In genomic region chr17:63498717-63499635, GRCm38 (mm10) we compare ENCODE assay signal across 8 mouse cellular contexts. TPM values are rescaled to one million over a fixed set of nuclear protein-coding genes. Genes with fewer than 3 reads are reported as not detected.
DNase-seq lines count a peak whose midpoint lies in the region; ATAC-seq and TF ChIP-seq lines count a peak whose summit lies in the region.

No protein-coding gene starts in this region.

- no peaks in the 10 kb centered on the region for H3K36me3 ChIP-seq in E14TG2a.4 (ENCODE audit: insufficient read depth, low read length)
- H3K36me3 ChIP-seq in forebrain, embryonic 10.5 days (replicated peaks): peaks cover 14% of the 10 kb centered on the region; the same call in 1 of the 2 replicates

- ATAC-seq in megakaryocyte, adult 5-6 weeks (ENCODE audit: poor library complexity, severe bottlenecking): peak; percentile 48
- no peak for ATAC-seq in erythroid progenitor cell, adult 5-6 weeks (replicated peaks; ENCODE audit: low FRiP score, poor library complexity, severe bottlenecking)

- peak; percentile 59 to 76 for DNase-seq in adrenal gland, postnatal 36 days
- peak; percentile 62 for DNase-seq in forebrain, embryonic 10.5 days (ENCODE audit: extremely low spot score, low spot score)
- DNase-seq in heart, postnatal 14 days: peak; percentile 65 to 68
- peak; percentile 35 to 50 for DNase-seq in layer of hippocampus, postnatal 14 days (ENCODE audit: low spot score in 2 of 2)
- peak; percentile 48 for DNase-seq in right cerebral cortex, postnatal 25 days

- H3K4me3 ChIP-seq in E14TG2a.4 (replicated peaks; ENCODE audit: low read length): peak overlapping the region; percentile 91
- H3K4me3 ChIP-seq in forebrain, embryonic 10.5 days: peak overlapping the region; percentile 87

- H3K4me1 ChIP-seq in E14TG2a.4 (replicated peaks; ENCODE audit: low read depth, low read length): peaks cover 47% of the 10 kb centered on the region
- H3K4me1 ChIP-seq in forebrain, embryonic 10.5 days: peaks cover 37% of the 10 kb centered on the region

- peak overlapping the region; percentile 96 for H3K27ac ChIP-seq in forebrain, embryonic 10.5 days

- H3K9me3 ChIP-seq in E14TG2a.4 (ENCODE audit: low read length): no peaks in the 10 kb centered on the region
- no peaks in the 10 kb centered on the region for H3K9me3 ChIP-seq in forebrain, embryonic 10.5 days

- H3K27me3 ChIP-seq in E14TG2a.4 (ENCODE audit: insufficient read depth, low read length): no peaks in the 10 kb centered on the region
- no peaks in the 10 kb centered on the region for H3K27me3 ChIP-seq in forebrain, embryonic 10.5 days (ENCODE audit: poor library complexity, severe bottlenecking)

- intact Hi-C loops in heart, postnatal 14 days (cut with DNase I): loop anchor here (5.0 kb wide), 1 partner anchor 52 kb away; no protein-coding TSS in a partner anchor

- WGBS in forebrain, embryonic 10.5 days: under 1% methylated on average over 84 of the region's 90 CpGs

- TF ChIP-seq CTCF in E14TG2a.4 (conservative IDR thresholded peaks at IDR 0.05; ENCODE audit: low read length): no peak

RNA-seq across cellular contexts. Expression of gene Fbxl17, which starts 0.8 kb away (rescaled TPM):
- 10 to 100 TPM; 33.2 to 36.1 TPM for total RNA-seq in adrenal gland, postnatal 36 days (2021)
- 2.5 and 2.7 TPM in 2 replicates for polyA plus RNA-seq in forebrain, embryonic 10.5 days (2016; fragmentation: Nextera tagmentation; extraction: Ambion mirVana)
- 10 to 100 TPM; 28.5 to 29.5 TPM for total RNA-seq in heart, postnatal 14 days (2021)
- 10 to 100 TPM; 50.6 to 56.8 TPM for total RNA-seq in layer of hippocampus, postnatal 14 days (2021)
- 13.0 and 13.9 TPM in 2 replicates for total RNA-seq in megakaryocyte, adult 5-6 weeks (2015)
- 5.1 and 9.3 TPM in 2 replicates for total RNA-seq in megakaryocyte, adult 5-6 weeks (2017)
- total RNA-seq in erythroid progenitor cell, adult 5-6 weeks (2015; ENCODE audit: low replicate concordance): 5.4 and 12.6 TPM in 2 replicates
- 2.9 and 5.0 TPM in 2 replicates for total RNA-seq in erythroid progenitor cell, adult 5-6 weeks (2017; ENCODE audit: low replicate concordance)
